Mouse (Mus musculus) mouse embryonic stem cell (cell line): ENCODE results near the gene Dennd2a.

Source experiments
- in situ Hi-C, 2 experiments: fragments of 300-500 bp; cut with MboI; formaldehyde crosslinking; loops; 1 replicate in 1 of 2; 3 replicates in 1 of 2; pipeline ENCODE4 v1.14.3; 2019 to 2020; ENCODE audit warnings: low sequenced_read_pairs in 2 of 2, low pct_unique_long_range_greater_than_20kb in 1 of 2, mixed read lengths in 1 of 2; ENCODE audit not compliant: unreplicated experiment in 1 of 2

Gene Dennd2a

DNA sequence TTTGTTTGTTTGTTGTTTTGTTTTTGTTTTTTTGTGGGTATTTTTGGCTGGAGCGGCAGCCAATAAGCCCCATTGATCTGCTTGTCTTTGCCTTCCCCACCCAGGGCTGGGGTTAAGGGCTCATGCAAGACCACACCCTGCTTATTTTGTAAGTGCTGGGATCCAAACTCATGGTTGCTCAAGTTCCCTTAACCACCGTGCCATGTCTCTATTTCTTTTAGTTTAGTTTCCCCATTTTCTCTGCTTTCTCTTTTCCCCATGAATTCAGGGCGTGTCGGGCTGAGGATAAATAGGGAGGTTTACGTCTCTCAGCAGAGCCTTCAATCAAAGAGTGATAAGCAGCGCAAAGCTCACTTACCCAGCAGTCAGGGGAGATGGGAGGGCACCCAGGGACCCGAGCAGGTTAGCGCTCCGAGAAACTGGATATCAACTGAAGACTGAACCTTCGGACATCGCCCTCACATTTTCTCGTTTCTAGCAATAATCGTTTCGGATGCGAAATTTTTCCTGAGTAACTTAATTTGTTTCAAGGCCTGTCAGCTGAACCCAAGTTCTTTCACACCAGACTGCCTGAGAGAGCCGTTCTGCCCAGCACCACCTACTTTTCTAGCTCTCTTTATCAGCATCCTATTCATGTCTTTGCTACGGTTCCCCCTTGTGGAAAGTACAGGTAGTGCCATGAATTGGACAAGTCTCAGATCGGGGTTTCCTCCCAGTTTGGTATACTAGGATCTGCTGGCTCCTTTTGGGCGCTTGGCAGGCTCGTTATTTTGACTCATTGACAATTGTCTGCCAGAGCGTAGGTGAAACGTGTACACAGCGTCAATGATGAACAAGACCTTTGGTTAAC, 4.7 kb upstream of the Dennd2a start:
- in situ Hi-C loops: loop anchor here (5.0 to 10.0 kb wide), 2 partner anchors 95 to 98 kb away; no protein-coding TSS in a partner anchor

- in situ Hi-C loops: no loop called here
Observed at GRCm38 (mm10) chr6:39559276-39559939, 1.7 kb upstream of the Dennd2a start.

GRCm38 (mm10) chr6:39556900-39557659, 587 bp downstream of the Dennd2a start:
- in situ Hi-C loops: no loop called here

GRCm38 (mm10) chr6:39555648-39555945, 2.1 kb downstream of the Dennd2a start:
- in situ Hi-C loops: no loop called here

GRCm38 (mm10) chr6:39554888-39555647, 2.6 kb downstream of the Dennd2a start:
- in situ Hi-C loops: no loop called here

- in situ Hi-C loops: no loop called here
Observed at GRCm38 (mm10) chr6:39551981-39552636, 5.6 kb downstream of the Dennd2a start.

DNA sequence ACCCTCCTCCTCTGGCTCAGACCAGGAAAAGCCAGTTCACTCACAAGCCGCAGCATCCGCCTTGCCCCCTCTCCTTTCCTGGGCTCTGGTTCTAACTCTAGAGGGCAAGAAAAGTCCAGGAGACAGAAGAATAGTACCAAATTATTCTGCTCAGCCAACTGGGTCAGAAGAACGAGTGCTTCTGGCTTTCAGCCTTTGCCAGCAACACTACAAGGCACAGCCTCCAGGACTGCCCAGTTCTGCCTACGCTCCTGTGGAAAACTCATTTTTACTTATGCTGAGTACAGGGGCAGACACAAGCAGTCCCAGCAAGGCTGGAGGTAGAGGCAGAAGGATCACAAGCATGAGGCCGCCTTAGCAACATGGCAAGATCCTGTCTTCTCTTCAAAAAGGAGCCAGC, 9.6 kb downstream of the Dennd2a start:
- in situ Hi-C loops: no loop called here

GRCm38 (mm10) chr6:39545474-39545873, 12.2 kb downstream of the Dennd2a start:
- in situ Hi-C loops: no loop called here

GRCm38 (mm10) chr6:39543769-39544420, 13.8 kb downstream of the Dennd2a start:
- in situ Hi-C loops: no loop called here

- in situ Hi-C loops: no loop called here
Observed at GRCm38 (mm10) chr6:39542631-39543597, 14.8 kb downstream of the Dennd2a start.

- in situ Hi-C loops: no loop called here
Observed at GRCm38 (mm10) chr6:39540563-39540962, 17.1 kb downstream of the Dennd2a start.

- in situ Hi-C loops: no loop called here
Observed at GRCm38 (mm10) chr6:39539679-39540155, 17.9 kb downstream of the Dennd2a start.

DNA sequence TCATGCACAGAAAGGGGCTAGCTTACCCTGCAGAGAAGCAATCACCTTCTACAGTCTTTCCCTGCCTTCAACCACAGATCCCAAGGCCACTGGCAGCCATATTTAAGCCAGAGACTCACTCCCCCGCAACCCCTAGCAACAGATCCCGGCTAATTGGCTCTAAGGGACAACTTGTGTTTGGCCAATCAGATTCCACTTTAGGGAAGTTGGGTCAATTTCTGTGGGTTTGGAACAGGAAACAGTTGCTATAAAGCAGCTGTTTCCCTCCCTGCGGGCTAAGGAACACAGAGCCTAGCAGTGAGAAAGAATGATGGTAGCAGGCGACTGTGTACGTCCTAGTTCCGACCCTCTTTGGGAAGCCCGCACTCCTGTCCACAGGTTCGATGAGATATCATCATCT, 19.4 kb downstream of the Dennd2a start:
- in situ Hi-C loops: no loop called here

DNA sequence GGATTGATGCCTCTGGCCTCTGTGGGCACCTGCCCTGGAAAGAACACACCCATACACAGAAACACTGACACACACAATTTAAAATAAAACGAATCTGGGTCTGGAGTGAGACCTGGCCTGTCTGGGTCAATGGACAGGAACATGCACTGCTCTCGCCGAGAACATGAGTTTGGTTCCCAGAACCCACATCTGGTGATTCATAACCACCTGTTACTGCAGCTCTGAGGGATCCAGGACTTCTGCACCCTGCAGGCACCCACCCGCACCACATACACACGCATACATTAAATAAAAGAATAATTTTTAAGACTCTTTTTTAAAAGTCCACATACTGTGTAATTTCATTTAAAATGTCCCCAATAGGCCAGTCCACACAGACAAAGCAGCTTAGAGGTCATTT, 20.4 kb downstream of the Dennd2a start:
- in situ Hi-C loops: no loop called here

GRCm38 (mm10) chr6:39536621-39537020, 21.0 kb downstream of the Dennd2a start:
- in situ Hi-C loops: no loop called here

DNA sequence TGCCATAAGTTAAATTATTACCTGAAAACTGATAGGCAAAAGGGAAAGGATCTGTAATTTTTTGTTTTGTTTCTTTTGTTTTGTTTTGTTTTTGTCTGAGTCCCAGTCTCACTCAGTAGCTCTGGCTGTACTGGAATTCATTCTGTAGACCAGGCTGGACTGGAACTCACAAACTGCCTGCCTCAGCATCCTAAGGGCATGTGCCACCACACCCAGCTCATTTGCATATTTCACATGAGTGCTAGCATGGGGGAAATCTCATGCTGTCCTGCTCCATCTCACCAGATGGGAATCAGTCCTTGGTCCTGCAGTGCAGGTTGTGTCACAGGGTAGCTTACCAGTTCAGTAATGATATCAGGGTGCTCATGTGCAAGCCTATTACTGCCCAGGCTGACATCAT, 22.7 kb downstream of the Dennd2a start:
- in situ Hi-C loops: no loop called here
